Mouse (Mus musculus): ENCODE results near the gene Eif2a. TPM values are rescaled to one million over a fixed set of nuclear protein-coding genes. Genes with fewer than 3 reads are reported as not detected.
"Not testable (repeated sequence)": the region's sequence is repeated elsewhere in the genome, so short reads cannot be mapped to it uniquely, and the experiment has no call there.

Gene Eif2a
- polyA plus RNA-seq, 1 experiment: 14.1 TPM

GRCm38 (mm10) chr3:58576137-58577066 is 50.8 kb downstream of the Eif2a start, which contains the start of gene Selenot:
TSS of gene Selenot (plus strand) at chr3:58576636.
- H3K27me3 ChIP-seq (ENCODE audit: control insufficient read depth, insufficient read depth, low read length): no peaks in the 10 kb centered on the region
- H3K27ac ChIP-seq (ENCODE audit: control insufficient read depth, insufficient read depth, low read length): peak within 1 kb of the TSS; percentile 59
- H3K36me3 ChIP-seq (ENCODE audit: control insufficient read depth, insufficient read depth, low read length): no peaks in the 10 kb centered on the region
- 0 out of 2 replicates have a peak, but pooled peaks cover 3% of the 10 kb centered on the region for H3K4me1 ChIP-seq (replicated peaks; ENCODE audit: control insufficient read depth, insufficient read depth, low read length)
- peak; percentile 20; the same call in 1 of the 2 replicates for TF ChIP-seq CTCF (IDR thresholded peaks at IDR 0.05; ENCODE audit: borderline replicate concordance, control insufficient read depth, extremely low read depth, insufficient read depth, low read length, poor library complexity)
- TF ChIP-seq POLR2A (IDR thresholded peaks at IDR 0.05; ENCODE audit: control insufficient read depth, extremely low read depth, insufficient read depth, low read length, poor library complexity): peak; percentile 94
- DNase-seq: peak; percentile 95
- WGBS: 2% methylated on average over 59 of the region's 59 CpGs
- H3K4me3 ChIP-seq (ENCODE audit: control insufficient read depth, insufficient read depth, low read length): peak within 1 kb of the TSS; percentile 73

DNA sequence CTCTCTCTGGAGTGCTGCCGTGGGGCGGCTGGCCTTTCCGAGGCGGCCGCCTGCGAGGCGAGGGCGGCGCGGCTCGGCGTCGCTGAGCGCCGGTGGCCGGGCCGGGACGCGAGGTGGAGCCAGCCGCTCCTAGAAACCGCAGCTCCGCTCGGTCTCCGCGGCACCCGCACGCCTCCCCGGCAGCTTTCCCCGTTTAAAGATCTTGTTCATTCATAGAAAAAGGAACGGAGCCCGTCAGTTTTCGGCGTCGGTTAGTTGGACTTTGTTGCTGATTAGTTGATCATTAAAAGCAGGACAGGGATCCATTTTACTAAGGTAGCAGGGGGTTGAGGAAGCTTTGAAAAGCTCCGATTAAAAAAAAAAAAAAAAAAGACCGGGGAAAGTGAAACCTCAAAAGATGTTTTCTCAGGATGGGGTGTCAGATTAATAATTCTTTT is 51.5 kb downstream of the Eif2a start:
- H3K27me3 ChIP-seq (ENCODE audit: control insufficient read depth, insufficient read depth, low read length): no peaks in the 10 kb centered on the region
- no peak for DNase-seq
- no peaks in the 10 kb centered on the region for H3K36me3 ChIP-seq (ENCODE audit: control insufficient read depth, insufficient read depth, low read length)
- peak overlapping the region; percentile 59 for H3K27ac ChIP-seq (ENCODE audit: control insufficient read depth, insufficient read depth, low read length)
- H3K4me3 ChIP-seq (ENCODE audit: control insufficient read depth, insufficient read depth, low read length): peak overlapping the region; percentile 73
- TF ChIP-seq POLR2A (IDR thresholded peaks at IDR 0.05; ENCODE audit: control insufficient read depth, extremely low read depth, insufficient read depth, low read length, poor library complexity) (no peak), CTCF (IDR thresholded peaks at IDR 0.05; ENCODE audit: borderline replicate concordance, control insufficient read depth, extremely low read depth, insufficient read depth, low read length, poor library complexity) (no peak)
- under 1% methylated on average over 36 of the region's 36 CpGs for WGBS
- 0 out of 2 replicates have a peak, but pooled peaks cover 3% of the 10 kb centered on the region for H3K4me1 ChIP-seq (replicated peaks; ENCODE audit: control insufficient read depth, insufficient read depth, low read length)

DNA sequence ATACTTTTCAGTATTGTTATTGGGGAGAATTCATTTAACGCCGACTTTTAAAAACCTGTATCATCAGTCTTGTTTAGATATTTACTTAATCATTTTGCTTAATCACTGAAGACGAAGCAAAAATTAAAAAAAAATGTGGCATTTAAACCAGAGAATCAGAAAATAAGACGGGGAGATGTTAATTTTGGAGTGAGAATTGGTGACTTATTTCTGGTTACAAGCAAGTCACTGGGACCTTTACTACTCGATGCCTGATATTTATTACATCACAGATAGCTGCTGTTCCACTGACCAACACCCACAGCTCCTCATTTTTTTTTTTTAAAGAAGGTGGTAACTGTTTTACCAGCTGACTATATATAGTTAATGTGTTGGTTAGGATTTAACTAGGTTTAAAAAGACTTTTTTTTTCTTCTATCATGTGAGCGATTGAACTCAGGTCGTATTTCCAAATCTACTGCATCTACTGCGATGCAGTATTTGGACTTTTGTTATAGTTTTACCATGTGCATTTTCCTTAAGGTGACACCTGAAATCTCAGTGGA is 52.0 kb downstream of the Eif2a start:
- Histone ChIP-seq H3K4me1 (replicated peaks; ENCODE audit: control insufficient read depth, insufficient read depth, low read length) (peaks cover 7% of the 10 kb centered on the region), H3K36me3 (ENCODE audit: control insufficient read depth, insufficient read depth, low read length) (no peaks in the 10 kb centered on the region), H3K27me3 (ENCODE audit: control insufficient read depth, insufficient read depth, low read length) (no peaks in the 10 kb centered on the region), H3K4me3 (ENCODE audit: control insufficient read depth, insufficient read depth, low read length) (no peak overlapping the region), H3K27ac (ENCODE audit: control insufficient read depth, insufficient read depth, low read length) (no peak overlapping the region)
- TF ChIP-seq CTCF (IDR thresholded peaks at IDR 0.05; ENCODE audit: borderline replicate concordance, control insufficient read depth, extremely low read depth, insufficient read depth, low read length, poor library complexity): no peak
- DNase-seq: no peak
- 17% methylated on average over 8 of the region's 8 CpGs for WGBS

DNA sequence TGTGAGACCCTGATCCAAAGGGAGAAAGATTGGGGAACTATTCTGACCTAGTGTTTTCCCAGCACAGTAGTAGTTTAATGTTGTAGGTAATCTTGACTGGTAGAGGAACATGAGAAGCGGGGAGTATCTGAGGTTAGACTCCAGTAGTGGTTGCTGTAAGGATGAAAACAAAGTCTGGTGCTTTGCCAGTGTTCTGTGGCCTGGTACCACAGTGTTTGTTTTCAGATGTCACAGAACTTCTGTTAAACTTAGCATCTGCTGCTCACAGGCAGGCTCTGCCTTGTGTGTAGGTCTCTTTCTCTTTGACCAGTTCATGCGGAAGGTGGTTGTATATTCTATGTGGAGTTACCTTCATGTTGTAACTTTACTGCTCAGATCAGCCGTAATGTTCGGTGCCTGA is 55.9 kb downstream of the Eif2a start:
- no peak for DNase-seq
- Histone ChIP-seq H3K4me1 (replicated peaks; ENCODE audit: control insufficient read depth, insufficient read depth, low read length) (peaks cover 7% of the 10 kb centered on the region), H3K27me3 (ENCODE audit: control insufficient read depth, insufficient read depth, low read length) (no peaks in the 10 kb centered on the region), H3K36me3 (ENCODE audit: control insufficient read depth, insufficient read depth, low read length) (peaks cover 3% of the 10 kb centered on the region; the same call in 1 of the 2 replicates), H3K27ac (ENCODE audit: control insufficient read depth, insufficient read depth, low read length) (no peak overlapping the region), H3K4me3 (ENCODE audit: control insufficient read depth, insufficient read depth, low read length) (no peak overlapping the region)
- TF ChIP-seq POLR2A (IDR thresholded peaks at IDR 0.05; ENCODE audit: control insufficient read depth, extremely low read depth, insufficient read depth, low read length, poor library complexity) (no peak), CTCF (IDR thresholded peaks at IDR 0.05; ENCODE audit: borderline replicate concordance, control insufficient read depth, extremely low read depth, insufficient read depth, low read length, poor library complexity) (no peak)
- WGBS: 38% methylated on average over 4 of the region's 4 CpGs

GRCm38 (mm10) chr3:58582297-58582696 is 56.7 kb downstream of the Eif2a start:
- H3K36me3 ChIP-seq (ENCODE audit: control insufficient read depth, insufficient read depth, low read length): peaks cover 6% of the 10 kb centered on the region
- DNase-seq: no peak
- WGBS: 34% methylated on average over 5 of the region's 5 CpGs
- peaks cover 7% of the 10 kb centered on the region for H3K4me1 ChIP-seq (replicated peaks; ENCODE audit: control insufficient read depth, insufficient read depth, low read length)
- TF ChIP-seq POLR2A (IDR thresholded peaks at IDR 0.05; ENCODE audit: control insufficient read depth, extremely low read depth, insufficient read depth, low read length, poor library complexity): no peak
- TF ChIP-seq CTCF (IDR thresholded peaks at IDR 0.05; ENCODE audit: borderline replicate concordance, control insufficient read depth, extremely low read depth, insufficient read depth, low read length, poor library complexity): no peak
- H3K27ac ChIP-seq (ENCODE audit: control insufficient read depth, insufficient read depth, low read length): no peak overlapping the region
- H3K27me3 ChIP-seq (ENCODE audit: control insufficient read depth, insufficient read depth, low read length): no peaks in the 10 kb centered on the region
- no peak overlapping the region for H3K4me3 ChIP-seq (ENCODE audit: control insufficient read depth, insufficient read depth, low read length)

GRCm38 (mm10) chr3:58582788-58583426 is 57.3 kb downstream of the Eif2a start:
- no peak for DNase-seq
- no peak for TF ChIP-seq CTCF (IDR thresholded peaks at IDR 0.05; ENCODE audit: borderline replicate concordance, control insufficient read depth, extremely low read depth, insufficient read depth, low read length, poor library complexity)
- no peak for TF ChIP-seq POLR2A (IDR thresholded peaks at IDR 0.05; ENCODE audit: control insufficient read depth, extremely low read depth, insufficient read depth, low read length, poor library complexity)
- 70% methylated on average over 5 of the region's 5 CpGs for WGBS
- Histone ChIP-seq H3K4me1 (replicated peaks; ENCODE audit: control insufficient read depth, insufficient read depth, low read length) (peaks cover 7% of the 10 kb centered on the region), H3K36me3 (ENCODE audit: control insufficient read depth, insufficient read depth, low read length) (peaks cover 11% of the 10 kb centered on the region), H3K27me3 (ENCODE audit: control insufficient read depth, insufficient read depth, low read length) (no peaks in the 10 kb centered on the region), H3K4me3 (ENCODE audit: control insufficient read depth, insufficient read depth, low read length) (no peak overlapping the region), H3K27ac (ENCODE audit: control insufficient read depth, insufficient read depth, low read length) (no peak overlapping the region)

DNA sequence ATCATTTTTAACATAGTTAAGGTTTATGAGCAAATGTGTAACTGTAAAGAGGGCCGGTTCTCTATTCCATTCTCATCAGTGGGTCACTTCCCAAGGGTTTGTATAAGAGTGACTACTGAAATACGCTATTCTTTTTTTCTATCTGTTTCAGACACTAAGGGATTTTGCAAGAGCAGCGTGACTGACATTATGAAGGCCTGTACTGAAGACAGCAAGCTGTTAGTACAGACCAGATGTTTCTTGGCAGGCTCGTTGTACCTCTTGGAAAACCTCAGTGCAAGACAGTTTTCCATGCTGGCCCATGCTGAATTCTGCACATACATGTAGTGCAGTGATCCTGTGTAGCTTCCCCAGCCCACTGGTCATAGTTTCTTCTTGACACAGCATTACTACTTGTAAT is 64.9 kb downstream of the Eif2a start:
- 98% methylated on average over 4 of the region's 4 CpGs for WGBS
- H3K27ac ChIP-seq (ENCODE audit: control insufficient read depth, insufficient read depth, low read length); H3K4me1 ChIP-seq (replicated peaks; ENCODE audit: control insufficient read depth, insufficient read depth, low read length); H3K4me3 ChIP-seq (ENCODE audit: control insufficient read depth, insufficient read depth, low read length); H3K27me3 ChIP-seq (ENCODE audit: control insufficient read depth, insufficient read depth, low read length); DNase-seq: not testable (repeated sequence)
- peaks cover 39% of the 10 kb centered on the region for H3K36me3 ChIP-seq (ENCODE audit: control insufficient read depth, insufficient read depth, low read length)

DNA sequence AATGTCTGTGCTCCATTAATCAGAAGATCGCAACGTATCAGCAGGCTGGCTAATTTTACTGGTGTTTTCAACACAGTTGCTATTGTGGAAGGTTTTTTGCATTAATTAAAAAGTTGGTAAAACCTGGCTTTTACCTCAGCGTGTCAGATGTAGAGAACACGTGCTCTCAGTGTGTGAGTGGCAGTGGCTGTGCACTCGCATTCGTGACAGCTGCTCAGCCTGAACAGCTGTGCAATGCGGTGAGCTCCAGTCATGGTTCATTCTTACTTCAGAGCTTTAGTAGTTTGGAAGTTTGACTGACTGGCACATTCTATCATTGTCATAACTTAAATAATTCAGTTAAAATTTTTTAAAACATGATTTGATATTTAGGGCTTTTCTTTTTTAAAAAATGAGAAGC is 67.0 kb downstream of the Eif2a start:
- H3K36me3 ChIP-seq (ENCODE audit: control insufficient read depth, insufficient read depth, low read length): peaks cover 29% of the 10 kb centered on the region
- WGBS: 97% methylated on average over 7 of the region's 7 CpGs
- not testable (repeated sequence) for H3K4me1 ChIP-seq (replicated peaks; ENCODE audit: control insufficient read depth, insufficient read depth, low read length)

More for the DNA sequence above, 67.0 kb downstream of the Eif2a start:
- not testable (repeated sequence) for H3K27me3 ChIP-seq (ENCODE audit: control insufficient read depth, insufficient read depth, low read length); DNase-seq; H3K4me3 ChIP-seq (ENCODE audit: control insufficient read depth, insufficient read depth, low read length); H3K27ac ChIP-seq (ENCODE audit: control insufficient read depth, insufficient read depth, low read length)
